Mouse (Mus musculus) limb, embryonic 13.5 days (tissue): ENCODE measurements at regions not wholly inside any gene's neighbourhood (a gene's known extent, or its start where the extent isn't known, plus 50 kb on each side); places are given as distances from the start of the nearest gene placed in this dataset.

Experiments used
- ATAC-seq: fragments of 200-750 bp; cut with Nextera tagmentation; 2 replicates; pipeline ENCODE4 v1.8.0; 2017; ENCODE audit warnings: low read depth, moderate number of reproducible peaks, moderate TSS enrichment; ENCODE audit not compliant: low FRiP score
- H3K27ac ChIP-seq: fragments of 300-500 bp; sonication (generic); 2 replicates; pipeline ENCODE4 v1.5.1; 2015; ENCODE audit warnings: inconsistent platforms, mild to moderate bottlenecking, moderate library complexity
- H3K27me3 ChIP-seq: fragments of 300-500 bp; sonication (generic); 2 replicates; pipeline ENCODE4 v1.6.1; 2015; ENCODE audit warnings: mild to moderate bottlenecking, inconsistent platforms
- H3K36me3 ChIP-seq: fragments of 300-500 bp; sonication (generic); 2 replicates; pipeline ENCODE4 v1.6.1; 2015; ENCODE audit warnings: inconsistent platforms, mild to moderate bottlenecking, moderate library complexity
- H3K4me1 ChIP-seq: fragments of 300-500 bp; sonication (generic); 2 replicates; pipeline ENCODE4 v1.6.1; 2015; ENCODE audit warnings: inconsistent platforms
- H3K4me2 ChIP-seq: fragments of 300-500 bp; sonication (generic); replicated peaks from 2 replicates; pipeline ENCODE4 v1.6.1; 2015; ENCODE audit warnings: inconsistent platforms, mild to moderate bottlenecking, moderate library complexity
- H3K4me3 ChIP-seq: fragments of 300-500 bp; sonication (generic); 2 replicates; pipeline ENCODE4 v1.5.1; 2015; ENCODE audit warnings: moderate library complexity, mild to moderate bottlenecking, inconsistent platforms
- H3K9ac ChIP-seq: fragments of 300-500 bp; sonication (generic); 2 replicates; pipeline ENCODE4 v1.6.1; 2015; ENCODE audit warnings: mild to moderate bottlenecking, inconsistent platforms
- H3K9me3 ChIP-seq: fragments of 300-500 bp; sonication (generic); 2 replicates; pipeline ENCODE4 v1.6.1; 2016; ENCODE audit warnings: inconsistent platforms
- WGBS: fragments of 180-500 bp; shearing (Covaris S2); methylation state at CpG from one replicate; pipeline ENCODE4 v1.1.7; 2015; 5-methylcytosine and 5-hydroxymethylcytosine counted together

GRCm38 (mm10) chr13:82508176-82508575, 725.3 kb downstream of the Cetn3 start:
- ATAC-seq: peak; percentile 59; the same call in 1 of the 2 replicates
- H3K27me3 ChIP-seq: no peaks in the 10 kb centered on the region
- H3K4me3 ChIP-seq: no peak overlapping the region
- no peaks in the 10 kb centered on the region for H3K36me3 ChIP-seq
- WGBS: 33% methylated on average over 2 of the region's 2 CpGs
- H3K9ac ChIP-seq: no peak overlapping the region
- no peak overlapping the region for H3K27ac ChIP-seq
- peaks cover 4% of the 10 kb centered on the region; the same call in 1 of the 2 replicates for H3K4me1 ChIP-seq
- no peaks in the 10 kb centered on the region for H3K9me3 ChIP-seq
- no peak overlapping the region for H3K4me2 ChIP-seq

GRCm38 (mm10) chr13:82509512-82509911, 726.6 kb downstream of the Cetn3 start:
- Histone ChIP-seq H3K4me2 (no peak overlapping the region), H3K9me3 (no peaks in the 10 kb centered on the region), H3K36me3 (no peaks in the 10 kb centered on the region), H3K4me3 (no peak overlapping the region), H3K9ac (no peak overlapping the region), H3K27ac (no peak overlapping the region), H3K27me3 (no peaks in the 10 kb centered on the region), H3K4me1 (peaks cover 4% of the 10 kb centered on the region; the same call in 1 of the 2 replicates)
- no peak for ATAC-seq
- WGBS: 91% methylated on average over 3 of the region's 3 CpGs
